In the genomic region with DNA sequence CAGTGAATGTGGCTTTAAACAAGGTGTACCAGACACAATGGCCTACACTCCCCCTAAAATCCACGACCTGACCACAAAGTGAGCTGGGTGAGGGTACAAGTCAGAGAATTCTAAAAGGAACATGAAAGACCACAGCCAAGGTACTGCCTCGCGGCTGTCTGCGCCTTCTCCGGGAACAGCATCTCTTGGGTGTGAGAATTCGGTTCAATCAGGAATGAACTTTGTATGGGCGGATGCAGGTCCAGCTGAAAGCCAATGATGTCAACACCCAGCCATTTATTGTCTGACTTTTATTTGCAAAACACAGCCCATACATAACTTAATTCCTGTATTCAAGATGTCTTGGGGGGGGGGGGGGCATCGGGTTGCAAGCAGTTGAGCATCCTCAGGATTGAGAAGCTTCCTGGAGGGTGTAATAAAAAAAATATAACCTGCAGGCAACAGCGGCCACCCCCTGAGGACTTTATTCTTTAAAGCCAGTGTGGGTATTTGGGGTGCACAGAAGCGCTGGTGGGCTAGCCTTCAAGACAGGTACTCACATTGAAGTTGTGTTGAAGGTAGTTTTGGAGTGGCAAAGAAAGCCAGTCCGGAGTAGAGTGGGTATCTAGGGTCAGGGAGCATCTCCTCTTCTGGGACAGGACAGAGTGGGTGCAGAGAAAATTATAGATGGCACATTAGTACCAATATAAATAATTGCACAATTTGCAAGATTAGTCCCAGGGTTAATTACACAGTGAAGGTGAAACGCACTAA, we compare ENCODE assay signal across 8 mouse cellular contexts. TPM values are rescaled to one million over a fixed set of nuclear protein-coding genes. Genes with fewer than 3 reads are reported as not detected.
DNase-seq lines count a peak whose midpoint lies in the region; ATAC-seq and TF ChIP-seq lines count a peak whose summit lies in the region.

No protein-coding gene starts in this region.

- peak overlapping the region; percentile 92; the same call in 1 of the 2 replicates for H3K27ac ChIP-seq in lung, embryonic 14.5 days (ENCODE audit: low read depth)
- H3K27ac ChIP-seq in forebrain, embryonic 11.5 days (ENCODE audit: low read depth, low read length): peak overlapping the region; percentile 68
- no peak overlapping the region for H3K27ac ChIP-seq in limb, embryonic 11.5 days (replicated peaks; ENCODE audit: low read depth, low read length)
- H3K27ac ChIP-seq in neural tube, embryonic 15.5 days (replicated peaks): peak overlapping the region; percentile 95

- ATAC-seq in lung, embryonic 14.5 days (ENCODE audit: insufficient read depth): no peak
- no peak for ATAC-seq in forebrain, embryonic 11.5 days (replicated peaks; ENCODE audit: low FRiP score)
- no peak for ATAC-seq in limb, embryonic 11.5 days (ENCODE audit: insufficient number of reproducible peaks, low FRiP score, low TSS enrichment, low read depth)
- no peak for ATAC-seq in neural tube, embryonic 15.5 days (ENCODE audit: low FRiP score)

- no peaks in the 10 kb centered on the region for H3K9me3 ChIP-seq in lung, embryonic 14.5 days (ENCODE audit: low read depth, low read length)
- no peaks in the 10 kb centered on the region for H3K9me3 ChIP-seq in forebrain, embryonic 11.5 days (ENCODE audit: control insufficient read depth, low read length)
- no peaks in the 10 kb centered on the region for H3K9me3 ChIP-seq in limb, embryonic 11.5 days (ENCODE audit: control insufficient read depth, low read length)
- no peaks in the 10 kb centered on the region for H3K9me3 ChIP-seq in neural tube, embryonic 15.5 days (replicated peaks)

- TF ChIP-seq CTCF in lung, embryonic 14.5 days (IDR thresholded peaks at IDR 0.05; ENCODE audit: low read depth): no peak

- no peaks in the 10 kb centered on the region for H3K27me3 ChIP-seq in lung, embryonic 14.5 days (ENCODE audit: insufficient read depth, low read length)
- no peaks in the 10 kb centered on the region for H3K27me3 ChIP-seq in forebrain, embryonic 11.5 days (ENCODE audit: control insufficient read depth, insufficient read depth, low read length)
- H3K27me3 ChIP-seq in limb, embryonic 11.5 days (ENCODE audit: control insufficient read depth, insufficient read depth, low read length): no peaks in the 10 kb centered on the region
- no peaks in the 10 kb centered on the region for H3K27me3 ChIP-seq in neural tube, embryonic 15.5 days (replicated peaks)

- H3K4me2 ChIP-seq in lung, embryonic 14.5 days: peak overlapping the region; percentile 86
- H3K4me2 ChIP-seq in forebrain, embryonic 11.5 days (ENCODE audit: low read depth, low read length, severe bottlenecking): peak overlapping the region; percentile 86; the same call in 1 of the 2 replicates
- H3K4me2 ChIP-seq in limb, embryonic 11.5 days (ENCODE audit: low read depth, severe bottlenecking): peak overlapping the region; percentile 54
- peak overlapping the region; percentile 98 for H3K4me2 ChIP-seq in neural tube, embryonic 15.5 days

- no peak overlapping the region for H3K4me3 ChIP-seq in lung, embryonic 14.5 days (ENCODE audit: low read depth, low read length)
- peak overlapping the region; percentile 91 for H3K4me3 ChIP-seq in forebrain, embryonic 11.5 days (ENCODE audit: low read depth, low read length)
- peak overlapping the region; percentile 83; the same call in 1 of the 2 replicates for H3K4me3 ChIP-seq in limb, embryonic 11.5 days (ENCODE audit: low read depth, low read length)
- peak overlapping the region; percentile 71 for H3K4me3 ChIP-seq in neural tube, embryonic 15.5 days (replicated peaks)

- peaks cover 12% of the 10 kb centered on the region for H3K36me3 ChIP-seq in lung, embryonic 14.5 days (ENCODE audit: insufficient read depth)
- peaks cover 4% of the 10 kb centered on the region; the same call in 1 of the 2 replicates for H3K36me3 ChIP-seq in forebrain, embryonic 11.5 days (ENCODE audit: control insufficient read depth, insufficient read depth, low read length)
- H3K36me3 ChIP-seq in limb, embryonic 11.5 days (ENCODE audit: control insufficient read depth, insufficient read depth, low read length): peaks cover 8% of the 10 kb centered on the region
- no peaks in the 10 kb centered on the region for H3K36me3 ChIP-seq in neural tube, embryonic 15.5 days

- H3K9ac ChIP-seq in lung, embryonic 14.5 days: no peak overlapping the region
- peak overlapping the region; percentile 67 for H3K9ac ChIP-seq in forebrain, embryonic 11.5 days (ENCODE audit: low read length)
- peak overlapping the region; percentile 93 for H3K9ac ChIP-seq in limb, embryonic 11.5 days (ENCODE audit: low read length)
- no peak overlapping the region for H3K9ac ChIP-seq in neural tube, embryonic 15.5 days (replicated peaks)

- DNase-seq in lung, embryonic 14.5 days: no peak
- no peak for DNase-seq in lung, postnatal 10 days
- no peak for DNase-seq in forebrain, embryonic 11.5 days (ENCODE audit: low spot score)
- no peak for DNase-seq in limb, embryonic 11.5 days (ENCODE audit: low spot score)
- DNase-seq in adrenal gland, adult 2 months: no peak
- no peak for DNase-seq in gastrocnemius, postnatal 25 days
- no peak for DNase-seq in cerebellum, postnatal 4 days (ENCODE audit: low spot score in 2 of 2)

- peaks cover 6% of the 10 kb centered on the region; the same call in 1 of the 2 replicates for H3K4me1 ChIP-seq in lung, embryonic 14.5 days (ENCODE audit: insufficient read depth)
- H3K4me1 ChIP-seq in forebrain, embryonic 11.5 days (replicated peaks; ENCODE audit: control insufficient read depth, insufficient read depth, low read length): peaks cover 11% of the 10 kb centered on the region
- H3K4me1 ChIP-seq in limb, embryonic 11.5 days (ENCODE audit: control insufficient read depth, insufficient read depth, low read length): peaks cover 15% of the 10 kb centered on the region; the same call in 1 of the 2 replicates
- peaks cover 34% of the 10 kb centered on the region for H3K4me1 ChIP-seq in neural tube, embryonic 15.5 days

- 64% methylated on average over 12 of the region's 12 CpGs for WGBS in lung, embryonic 14.5 days
- 72% methylated on average over 12 of the region's 12 CpGs for WGBS in forebrain, embryonic 11.5 days
- WGBS in limb, embryonic 11.5 days: 72% methylated on average over 12 of the region's 12 CpGs
- WGBS in neural tube, embryonic 15.5 days: 70% methylated on average over 12 of the region's 12 CpGs

RNA-seq across cellular contexts. Expression of a gene that starts 4.8 kb away (rescaled TPM):
- polyA plus RNA-seq in lung, embryonic 14.5 days (2014; fragmentation: Nextera tagmentation; extraction: Ambion mirVana): 1.3 and 1.4 TPM in 2 replicates
- 1.1 and 1.7 TPM in 2 replicates for polyA plus RNA-seq in forebrain, embryonic 11.5 days (2014; fragmentation: Nextera tagmentation; extraction: Ambion mirVana)
- polyA plus RNA-seq in limb, embryonic 11.5 days (2014; fragmentation: Nextera tagmentation; extraction: Ambion mirVana): 0.44 and 0.58 TPM in 2 replicates
- polyA plus RNA-seq in neural tube, embryonic 15.5 days (2015; fragmentation: Nextera tagmentation; extraction: Ambion mirVana): 1.7 and 4.0 TPM in 2 replicates
- total RNA-seq in adrenal gland, adult 2 months (2021): 100 to 1,000 TPM in 1 of 2 experiments, 10 to 100 TPM in 1; 81.4 to 105 TPM
- 70.7 and 71.5 TPM in 2 replicates for polyA plus RNA-seq in adrenal gland, adult 2 months (2012; rRNA removed)
- 1 to 10 TPM; 2.6 to 2.9 TPM for total RNA-seq in gastrocnemius, postnatal 25 days (2021)

RNA-seq across cellular contexts. Expression of a gene that starts 5.0 kb away (rescaled TPM):
- 64.1 and 71.0 TPM in 2 replicates for polyA plus RNA-seq in lung, embryonic 14.5 days (2014; fragmentation: Nextera tagmentation; extraction: Ambion mirVana)
- polyA plus RNA-seq in forebrain, embryonic 11.5 days (2014; fragmentation: Nextera tagmentation; extraction: Ambion mirVana): 90.4 and 96.8 TPM in 2 replicates
- 77.8 and 78.9 TPM in 2 replicates for polyA plus RNA-seq in limb, embryonic 11.5 days (2014; fragmentation: Nextera tagmentation; extraction: Ambion mirVana)
- 80.4 and 81.2 TPM in 2 replicates for polyA plus RNA-seq in neural tube, embryonic 15.5 days (2015; fragmentation: Nextera tagmentation; extraction: Ambion mirVana)
- total RNA-seq in adrenal gland, adult 2 months (2021): 100 to 1,000 TPM; 115 to 131 TPM
- 387 and 452 TPM in 2 replicates for polyA plus RNA-seq in adrenal gland, adult 2 months (2012; rRNA removed)
- 10 to 100 TPM; 25.5 to 26.4 TPM for total RNA-seq in gastrocnemius, postnatal 25 days (2021)

RNA-seq across cellular contexts. Expression of a gene that starts 11.4 kb away (rescaled TPM):
- polyA plus RNA-seq in lung, embryonic 14.5 days (2014; fragmentation: Nextera tagmentation; extraction: Ambion mirVana): not detected in 2 replicates
- not detected in 2 replicates for polyA plus RNA-seq in forebrain, embryonic 11.5 days (2014; fragmentation: Nextera tagmentation; extraction: Ambion mirVana)
- not detected in 2 replicates for polyA plus RNA-seq in limb, embryonic 11.5 days (2014; fragmentation: Nextera tagmentation; extraction: Ambion mirVana)
- not detected in 2 replicates for polyA plus RNA-seq in neural tube, embryonic 15.5 days (2015; fragmentation: Nextera tagmentation; extraction: Ambion mirVana)
- not detected for total RNA-seq in adrenal gland, adult 2 months (2021)
- polyA plus RNA-seq in adrenal gland, adult 2 months (2012; rRNA removed): 0.04 TPM in 1 of 2 replicates, not detected in the other
- not detected for total RNA-seq in gastrocnemius, postnatal 25 days (2021)

RNA-seq across cellular contexts. Expression of a gene that starts 14.0 kb away (rescaled TPM):
- 0.81 and 1.2 TPM in 2 replicates for polyA plus RNA-seq in lung, embryonic 14.5 days (2014; fragmentation: Nextera tagmentation; extraction: Ambion mirVana)
- 2.1 and 2.8 TPM in 2 replicates for polyA plus RNA-seq in forebrain, embryonic 11.5 days (2014; fragmentation: Nextera tagmentation; extraction: Ambion mirVana)
- polyA plus RNA-seq in limb, embryonic 11.5 days (2014; fragmentation: Nextera tagmentation; extraction: Ambion mirVana): 1.9 and 2.3 TPM in 2 replicates
- 9.6 and 10.6 TPM in 2 replicates for polyA plus RNA-seq in neural tube, embryonic 15.5 days (2015; fragmentation: Nextera tagmentation; extraction: Ambion mirVana)
- total RNA-seq in adrenal gland, adult 2 months (2021): 10 to 100 TPM; 10.8 to 16.1 TPM
- 18.7 and 21.5 TPM in 2 replicates for polyA plus RNA-seq in adrenal gland, adult 2 months (2012; rRNA removed)
- total RNA-seq in gastrocnemius, postnatal 25 days (2021): 1 to 10 TPM; 5.0 to 5.2 TPM

RNA-seq across cellular contexts. Expression of a gene that starts 21.0 kb away (rescaled TPM):
- 0.42 and 0.55 TPM in 2 replicates for polyA plus RNA-seq in lung, embryonic 14.5 days (2014; fragmentation: Nextera tagmentation; extraction: Ambion mirVana)
- polyA plus RNA-seq in forebrain, embryonic 11.5 days (2014; fragmentation: Nextera tagmentation; extraction: Ambion mirVana): not detected in 2 replicates
- 0.21 TPM in 1 of 2 replicates, not detected in the other for polyA plus RNA-seq in limb, embryonic 11.5 days (2014; fragmentation: Nextera tagmentation; extraction: Ambion mirVana)
- 4.1 TPM in 1 of 2 replicates, not detected in the other for polyA plus RNA-seq in neural tube, embryonic 15.5 days (2015; fragmentation: Nextera tagmentation; extraction: Ambion mirVana)
- total RNA-seq in adrenal gland, adult 2 months (2021): 1 to 10 TPM in 1 of 2 experiments, under 1 TPM in 1; 0.92 to 1.9 TPM
- polyA plus RNA-seq in adrenal gland, adult 2 months (2012; rRNA removed): 0.33 and 0.50 TPM in 2 replicates
- total RNA-seq in gastrocnemius, postnatal 25 days (2021): not detected

Comparison
In these comparisons a context has a peak if more than half of its experiments do, and no peak if none do; other contexts are left out.
1. H3K9ac ChIP-seq: peak in forebrain, embryonic 11.5 days (single experiment) and limb, embryonic 11.5 days (single experiment); none in lung, embryonic 14.5 days (single experiment) and neural tube, embryonic 15.5 days (single experiment).
2. RNA of a gene that starts 4.8 kb away (polyA plus RNA-seq): 70.7 to 71.5 TPM in adrenal gland, adult 2 months; 1.7 to 4.0 TPM in neural tube, embryonic 15.5 days, 1.3 to 1.4 TPM in lung, embryonic 14.5 days, 1.1 to 1.7 TPM in forebrain, embryonic 11.5 days and 0.44 to 0.58 TPM in limb, embryonic 11.5 days; every median in the first group is over 10 times any median in the second.
3. Peak in every context shown above with its lines, with median percentiles within 50 percentile points of each other: H3K4me2 ChIP-seq.